Mouse (Mus musculus) layer of hippocampus, adult 18-20 months (tissue): ENCODE results near the gene Paqr5. TPM values are rescaled to one million over a fixed set of nuclear protein-coding genes. Genes with fewer than 3 reads are reported as not detected.

Source experiments
- DNase-seq, 2 experiments: peaks; one replicate each; pipeline ENCODE4 v3.0.0; 2022; ENCODE audit warnings: low spot score in 2 of 2
- total RNA-seq, 2 experiments: library from RNA; stranded (reverse); gene quantifications; 2 replicates each; pipeline ENCODE4 v1.2.3; 2021

The Paqr5 gene
- total RNA-seq, 2 experiments from 2014 or later = 3.3 to 4.1 TPM

GRCm38 (mm10) chr9:62013316-62014097 lies 13.1 kb downstream of the Paqr5 start:
- DNase-seq = no peak

- no peak for DNase-seq
Measured at GRCm38 (mm10) chr9:62008360-62008759, 18.3 kb downstream of the Paqr5 start.

GRCm38 (mm10) chr9:62007028-62007427 lies 19.6 kb downstream of the Paqr5 start:
- no peak for DNase-seq

GRCm38 (mm10) chr9:62003611-62004010 lies 23.0 kb downstream of the Paqr5 start:
- DNase-seq = no peak

- no peak for DNase-seq
Measured at GRCm38 (mm10) chr9:61999653-62000420, 26.8 kb downstream of the Paqr5 start.

- no peak for DNase-seq
Measured at GRCm38 (mm10) chr9:61997860-61998259, 28.8 kb downstream of the Paqr5 start.

GRCm38 (mm10) chr9:61991158-61991557 lies 35.5 kb downstream of the Paqr5 start:
- no peak for DNase-seq

GRCm38 (mm10) chr9:61990738-61991137 lies 35.9 kb downstream of the Paqr5 start:
- DNase-seq = no peak

- DNase-seq = no peak
Measured at GRCm38 (mm10) chr9:61986055-61986454, 40.6 kb downstream of the Paqr5 start.

- peak in 1 of 2 experiments; percentile 66 for DNase-seq
Measured at GRCm38 (mm10) chr9:61985183-61985863, 41.3 kb downstream of the Paqr5 start.

- no peak for DNase-seq
Measured at GRCm38 (mm10) chr9:61982940-61983620, 43.6 kb downstream of the Paqr5 start.

- no peak for DNase-seq
Measured at GRCm38 (mm10) chr9:61981876-61982275, 44.8 kb downstream of the Paqr5 start.

- no peak for DNase-seq
Measured at GRCm38 (mm10) chr9:61979983-61980382, 46.7 kb downstream of the Paqr5 start.

- no peak for DNase-seq
Measured at GRCm38 (mm10) chr9:61977258-61977945, 49.3 kb downstream of the Paqr5 start.

GRCm38 (mm10) chr9:61972031-61972430 lies 54.6 kb downstream of the Paqr5 start:
- no peak for DNase-seq

- no peak for DNase-seq
Measured at GRCm38 (mm10) chr9:61971045-61971444, 55.6 kb downstream of the Paqr5 start.

GRCm38 (mm10) chr9:61967357-61967756 lies 59.3 kb downstream of the Paqr5 start:
- DNase-seq = no peak

GRCm38 (mm10) chr9:61965987-61966386 lies 60.7 kb downstream of the Paqr5 start:
- DNase-seq = no peak

- DNase-seq = peak; percentile 56 to 76
Measured at GRCm38 (mm10) chr9:61965411-61965930, 61.2 kb downstream of the Paqr5 start.

GRCm38 (mm10) chr9:61963356-61963755 lies 63.3 kb downstream of the Paqr5 start:
- DNase-seq = no peak
